Mouse (Mus musculus): ENCODE data around the gene Arid1b. TPM values are rescaled to one million over a fixed set of nuclear protein-coding genes. Genes with fewer than 3 reads are reported as not detected.

Arid1b gene
- polyA plus RNA-seq, 1 experiment from 2014 or later = 22.6 TPM

- Histone ChIP-seq H3K4me1 (ENCODE audit: control insufficient read depth, insufficient read depth, low read length) (peaks cover 19% of the 10 kb centered on the region), H3K27ac (ENCODE audit: low read length) (no peak overlapping the region), H3K4me3 (ENCODE audit: low read depth, low read length) (no peak overlapping the region), H3K4me2 (replicated peaks; ENCODE audit: low read depth, low read length) (no peak overlapping the region), H3K27me3 (ENCODE audit: control insufficient read depth, insufficient read depth, low read length) (no peaks in the 10 kb centered on the region), H3K9me3 (ENCODE audit: control insufficient read depth, low read depth, low read length) (no peaks in the 10 kb centered on the region), H3K36me3 (ENCODE audit: control insufficient read depth, insufficient read depth, low read length) (no peaks in the 10 kb centered on the region), H3K9ac (replicated peaks; ENCODE audit: low read depth, low read length) (no peak overlapping the region)
- no peak for ATAC-seq (ENCODE audit: insufficient number of reproducible peaks, insufficient read depth, low FRiP score, low read depth)
- WGBS = 72% methylated on average over 9 of the region's 9 CpGs
These were observed 224.0 kb downstream of the Arid1b start for GRCm38 (mm10) chr17:5217852-5218845.

GRCm38 (mm10) chr17:5218955-5219557 lies 224.9 kb downstream of the Arid1b start:
- Histone ChIP-seq H3K9ac (replicated peaks; ENCODE audit: low read depth, low read length) (no peak overlapping the region), H3K27ac (ENCODE audit: low read length) (no peak overlapping the region), H3K4me2 (replicated peaks; ENCODE audit: low read depth, low read length) (no peak overlapping the region), H3K27me3 (ENCODE audit: control insufficient read depth, insufficient read depth, low read length) (no peaks in the 10 kb centered on the region), H3K4me1 (ENCODE audit: control insufficient read depth, insufficient read depth, low read length) (peaks cover 19% of the 10 kb centered on the region), H3K4me3 (ENCODE audit: low read depth, low read length) (no peak overlapping the region), H3K9me3 (ENCODE audit: control insufficient read depth, low read depth, low read length) (no peaks in the 10 kb centered on the region), H3K36me3 (ENCODE audit: control insufficient read depth, insufficient read depth, low read length) (no peaks in the 10 kb centered on the region)
- ATAC-seq (ENCODE audit: insufficient number of reproducible peaks, insufficient read depth, low FRiP score, low read depth) = no peak
- 51% methylated on average over 6 of the region's 6 CpGs for WGBS

- H3K36me3 ChIP-seq (ENCODE audit: control insufficient read depth, insufficient read depth, low read length) = no peaks in the 10 kb centered on the region
- WGBS = 42% methylated on average over 8 of the region's 8 CpGs
- H3K4me3 ChIP-seq (ENCODE audit: low read depth, low read length) = no peak overlapping the region
- H3K4me1 ChIP-seq (ENCODE audit: control insufficient read depth, insufficient read depth, low read length) = peaks cover 22% of the 10 kb centered on the region
- no peak overlapping the region for H3K9ac ChIP-seq (replicated peaks; ENCODE audit: low read depth, low read length)
- no peak overlapping the region for H3K4me2 ChIP-seq (replicated peaks; ENCODE audit: low read depth, low read length)
- no peak for ATAC-seq (ENCODE audit: insufficient number of reproducible peaks, insufficient read depth, low FRiP score, low read depth)
- peak overlapping the region; percentile 23; the same call in 1 of the 2 replicates for H3K27ac ChIP-seq (ENCODE audit: low read length)
- H3K9me3 ChIP-seq (ENCODE audit: control insufficient read depth, low read depth, low read length) = no peaks in the 10 kb centered on the region
- no peaks in the 10 kb centered on the region for H3K27me3 ChIP-seq (ENCODE audit: control insufficient read depth, insufficient read depth, low read length)
These were observed 226.9 kb downstream of the Arid1b start for GRCm38 (mm10) chr17:5221041-5221440.

- ATAC-seq (ENCODE audit: insufficient number of reproducible peaks, insufficient read depth, low FRiP score, low read depth) = no peak
- no peak overlapping the region for H3K4me2 ChIP-seq (replicated peaks; ENCODE audit: low read depth, low read length)
- no peaks in the 10 kb centered on the region for H3K9me3 ChIP-seq (ENCODE audit: control insufficient read depth, low read depth, low read length)
- H3K4me3 ChIP-seq (ENCODE audit: low read depth, low read length) = no peak overlapping the region
- no peaks in the 10 kb centered on the region for H3K27me3 ChIP-seq (ENCODE audit: control insufficient read depth, insufficient read depth, low read length)
- peaks cover 27% of the 10 kb centered on the region for H3K4me1 ChIP-seq (ENCODE audit: control insufficient read depth, insufficient read depth, low read length)
- no peaks in the 10 kb centered on the region for H3K36me3 ChIP-seq (ENCODE audit: control insufficient read depth, insufficient read depth, low read length)
- WGBS = 63% methylated on average over 4 of the region's 4 CpGs
- H3K27ac ChIP-seq (ENCODE audit: low read length) = no peak overlapping the region
- no peak overlapping the region for H3K9ac ChIP-seq (replicated peaks; ENCODE audit: low read depth, low read length)
These were observed 227.4 kb downstream of the Arid1b start for GRCm38 (mm10) chr17:5221558-5221957.

GRCm38 (mm10) chr17:5222827-5223226 lies 228.7 kb downstream of the Arid1b start:
- no peak overlapping the region for H3K27ac ChIP-seq (ENCODE audit: low read length)
- no peaks in the 10 kb centered on the region for H3K27me3 ChIP-seq (ENCODE audit: control insufficient read depth, insufficient read depth, low read length)
- H3K4me2 ChIP-seq (replicated peaks; ENCODE audit: low read depth, low read length) = no peak overlapping the region
- ATAC-seq (ENCODE audit: insufficient number of reproducible peaks, insufficient read depth, low FRiP score, low read depth) = no peak
- no peak overlapping the region for H3K9ac ChIP-seq (replicated peaks; ENCODE audit: low read depth, low read length)
- WGBS = 29% methylated on average over 2 of the region's 2 CpGs
- peaks cover 37% of the 10 kb centered on the region for H3K4me1 ChIP-seq (ENCODE audit: control insufficient read depth, insufficient read depth, low read length)
- H3K4me3 ChIP-seq (ENCODE audit: low read depth, low read length) = no peak overlapping the region
- no peaks in the 10 kb centered on the region for H3K36me3 ChIP-seq (ENCODE audit: control insufficient read depth, insufficient read depth, low read length)
- no peaks in the 10 kb centered on the region for H3K9me3 ChIP-seq (ENCODE audit: control insufficient read depth, low read depth, low read length)

GRCm38 (mm10) chr17:5224932-5225331 lies 230.8 kb downstream of the Arid1b start:
- no peak for ATAC-seq (ENCODE audit: insufficient number of reproducible peaks, insufficient read depth, low FRiP score, low read depth)
- Histone ChIP-seq H3K4me2 (replicated peaks; ENCODE audit: low read depth, low read length) (no peak overlapping the region), H3K4me3 (ENCODE audit: low read depth, low read length) (no peak overlapping the region), H3K36me3 (ENCODE audit: control insufficient read depth, insufficient read depth, low read length) (no peaks in the 10 kb centered on the region), H3K27ac (ENCODE audit: low read length) (no peak overlapping the region), H3K9me3 (ENCODE audit: control insufficient read depth, low read depth, low read length) (no peaks in the 10 kb centered on the region), H3K9ac (replicated peaks; ENCODE audit: low read depth, low read length) (no peak overlapping the region), H3K4me1 (ENCODE audit: control insufficient read depth, insufficient read depth, low read length) (peaks cover 40% of the 10 kb centered on the region), H3K27me3 (ENCODE audit: control insufficient read depth, insufficient read depth, low read length) (no peaks in the 10 kb centered on the region)
- WGBS = 75% methylated on average over 4 of the region's 4 CpGs

- Histone ChIP-seq H3K4me3 (ENCODE audit: low read depth, low read length) (no peak overlapping the region), H3K27ac (ENCODE audit: low read length) (no peak overlapping the region), H3K4me2 (replicated peaks; ENCODE audit: low read depth, low read length) (no peak overlapping the region), H3K9me3 (ENCODE audit: control insufficient read depth, low read depth, low read length) (no peaks in the 10 kb centered on the region), H3K4me1 (ENCODE audit: control insufficient read depth, insufficient read depth, low read length) (peaks cover 26% of the 10 kb centered on the region), H3K9ac (replicated peaks; ENCODE audit: low read depth, low read length) (no peak overlapping the region), H3K36me3 (ENCODE audit: control insufficient read depth, insufficient read depth, low read length) (no peaks in the 10 kb centered on the region), H3K27me3 (ENCODE audit: control insufficient read depth, insufficient read depth, low read length) (no peaks in the 10 kb centered on the region)
- 24% methylated on average over 6 of the region's 6 CpGs for WGBS
- no peak for ATAC-seq (ENCODE audit: insufficient number of reproducible peaks, insufficient read depth, low FRiP score, low read depth)
These were observed 233.0 kb downstream of the Arid1b start for GRCm38 (mm10) chr17:5227136-5227535.

GRCm38 (mm10) chr17:5227950-5228615 lies 234.0 kb downstream of the Arid1b start:
- 69% methylated on average over 14 of the region's 14 CpGs for WGBS
- Histone ChIP-seq H3K27ac (ENCODE audit: low read length) (peak overlapping the region; percentile 39; the same call in 1 of the 2 replicates), H3K36me3 (ENCODE audit: control insufficient read depth, insufficient read depth, low read length) (no peaks in the 10 kb centered on the region), H3K4me1 (ENCODE audit: control insufficient read depth, insufficient read depth, low read length) (peaks cover 29% of the 10 kb centered on the region), H3K9me3 (ENCODE audit: control insufficient read depth, low read depth, low read length) (no peaks in the 10 kb centered on the region), H3K9ac (replicated peaks; ENCODE audit: low read depth, low read length) (no peak overlapping the region), H3K4me3 (ENCODE audit: low read depth, low read length) (no peak overlapping the region), H3K4me2 (replicated peaks; ENCODE audit: low read depth, low read length) (no peak overlapping the region), H3K27me3 (ENCODE audit: control insufficient read depth, insufficient read depth, low read length) (no peaks in the 10 kb centered on the region)
- no peak for ATAC-seq (ENCODE audit: insufficient number of reproducible peaks, insufficient read depth, low FRiP score, low read depth)

Measured in stomach, embryonic 14.5 days (tissue).